Mouse (Mus musculus) urinary bladder, postnatal 36 days (tissue): Measurements from ENCODE around the gene Ezh2.

Source experiments
- DNase-seq, 2 experiments: peaks; one replicate each; pipeline ENCODE4 v3.0.0; 2022; ENCODE audit warnings: low spot score in 2 of 2, mixed read lengths in 1 of 2

The Ezh2 gene

GRCm38 (mm10) chr6:47552280-47552679, 42.9 kb downstream of the Ezh2 start:
- DNase-seq = no peak

DNA sequence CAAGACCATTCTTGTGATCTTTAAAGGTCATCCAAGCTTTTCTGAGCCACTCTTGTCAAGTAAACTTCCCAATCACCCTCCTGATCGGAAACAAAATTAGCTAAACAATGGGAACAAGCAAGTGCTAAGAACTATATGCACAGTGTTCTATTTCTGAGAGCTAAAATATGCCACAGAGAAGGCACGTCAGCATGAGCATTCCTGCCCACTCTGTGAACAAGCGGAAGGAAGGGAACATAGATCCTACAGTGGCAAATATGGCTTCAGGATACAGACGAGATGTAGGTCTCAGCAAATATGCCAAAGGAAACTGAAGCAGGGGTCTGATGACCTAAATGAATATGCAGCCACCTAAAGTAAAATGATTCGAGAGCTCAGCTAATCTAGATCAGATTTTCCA, 59.8 kb downstream of the Ezh2 start:
- DNase-seq = no peak

DNA sequence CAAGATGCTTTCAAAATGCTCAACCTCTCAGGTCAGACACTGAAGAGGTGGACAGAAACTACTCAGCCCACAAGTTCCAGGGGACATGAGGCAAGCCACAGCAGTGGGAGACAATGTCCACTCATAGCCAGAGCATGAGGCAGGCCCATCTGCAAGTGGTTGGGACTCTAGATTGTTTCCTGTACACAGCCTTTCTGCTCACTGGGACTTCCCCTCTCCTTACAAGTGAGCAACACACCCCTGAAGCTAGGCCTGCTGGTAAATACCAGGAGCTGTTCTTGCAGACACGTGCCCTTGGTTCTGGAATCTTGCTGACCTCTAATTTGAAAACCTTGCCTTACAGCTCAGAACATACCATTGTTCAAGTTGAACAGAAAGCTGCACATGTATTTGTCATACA, 62.6 kb downstream of the Ezh2 start:
- DNase-seq = no peak

DNA sequence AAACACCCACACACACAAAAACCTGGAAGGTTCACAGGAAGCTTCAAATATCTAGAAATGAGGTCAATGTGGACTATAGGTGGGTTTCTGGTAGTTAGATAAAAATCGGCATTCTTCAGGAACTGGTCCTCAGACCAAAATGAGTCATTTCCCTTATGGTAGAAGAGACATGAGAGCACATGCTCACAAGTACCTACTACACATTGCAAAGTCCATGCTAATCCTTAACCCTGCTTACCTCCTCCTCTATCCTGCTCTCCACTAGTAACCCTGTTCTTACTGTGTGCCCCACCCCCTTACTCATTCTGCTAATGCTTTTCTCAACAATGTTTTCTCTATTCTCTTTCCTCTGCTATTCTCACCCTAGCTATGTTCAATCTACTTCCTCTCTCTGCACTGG, 67.5 kb downstream of the Ezh2 start:
- no peak for DNase-seq

DNA sequence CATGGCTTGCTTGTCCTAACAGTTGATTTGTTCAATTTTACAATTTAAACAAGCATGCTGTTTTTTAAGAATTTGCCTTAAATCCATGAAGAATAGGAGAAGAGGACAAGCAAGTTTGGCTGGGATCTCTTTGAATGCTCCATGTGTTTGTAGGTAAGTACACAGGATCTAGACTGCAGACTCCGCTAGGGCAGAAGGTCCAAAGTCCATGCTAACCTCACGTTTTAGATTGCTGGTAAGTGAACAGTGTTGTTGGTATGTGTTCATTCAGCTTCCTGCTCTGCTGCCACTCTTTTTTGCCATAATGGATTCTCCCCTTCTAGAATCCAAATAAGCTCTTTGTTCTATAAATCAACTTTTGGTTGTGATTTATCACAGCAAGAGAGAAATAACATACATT, 68.0 kb downstream of the Ezh2 start:
- DNase-seq = no peak

- no peak for DNase-seq
These were observed 68.7 kb downstream of the Ezh2 start for GRCm38 (mm10) chr6:47526446-47526845.

GRCm38 (mm10) chr6:47525041-47525440, 70.1 kb downstream of the Ezh2 start:
- DNase-seq = no peak

DNA sequence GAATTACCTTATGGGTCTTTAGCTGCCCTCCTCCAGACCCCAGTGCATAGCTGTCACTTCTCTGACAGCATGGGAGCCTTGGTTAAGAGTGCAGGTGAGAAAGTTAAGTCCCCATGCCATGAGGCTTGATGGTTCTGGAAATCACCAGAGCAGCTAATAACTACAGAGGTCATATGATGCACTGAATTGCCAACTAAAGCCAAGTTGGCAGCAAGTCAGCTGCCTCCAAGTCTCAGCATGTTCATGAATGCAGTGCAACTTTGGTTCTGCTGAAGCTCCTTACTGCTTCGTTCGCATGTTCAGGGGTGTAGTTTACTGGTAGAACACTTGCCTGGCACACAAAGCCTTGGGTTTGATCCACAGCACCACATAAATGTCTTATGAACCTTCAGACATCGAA, 72.7 kb downstream of the Ezh2 start:
- peak in 1 of 2 experiments; percentile 22 for DNase-seq

GRCm38 (mm10) chr6:47520030-47520429, 75.1 kb downstream of the Ezh2 start:
- no peak for DNase-seq

DNA sequence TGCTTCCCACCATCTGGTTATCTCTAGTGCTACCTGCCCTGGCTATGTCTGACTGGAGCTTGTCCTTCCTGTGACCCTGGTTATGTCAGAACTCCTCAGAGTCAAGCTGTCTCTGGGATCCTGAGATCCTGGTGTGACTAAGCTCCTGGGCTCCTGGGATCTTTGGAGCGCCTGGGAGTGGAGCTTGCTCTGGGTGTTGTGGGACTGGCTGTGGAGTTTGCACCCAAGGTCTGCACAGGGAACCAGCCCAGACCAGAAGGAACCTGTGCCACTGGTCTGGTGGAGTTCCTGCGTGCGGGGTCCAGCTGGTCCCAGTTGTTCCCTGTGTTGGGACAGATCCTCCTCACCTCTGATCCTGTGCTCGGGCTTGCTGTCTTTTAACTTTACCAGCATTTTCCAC, 100.6 kb downstream of the Ezh2 start:
- DNase-seq = no peak

DNA sequence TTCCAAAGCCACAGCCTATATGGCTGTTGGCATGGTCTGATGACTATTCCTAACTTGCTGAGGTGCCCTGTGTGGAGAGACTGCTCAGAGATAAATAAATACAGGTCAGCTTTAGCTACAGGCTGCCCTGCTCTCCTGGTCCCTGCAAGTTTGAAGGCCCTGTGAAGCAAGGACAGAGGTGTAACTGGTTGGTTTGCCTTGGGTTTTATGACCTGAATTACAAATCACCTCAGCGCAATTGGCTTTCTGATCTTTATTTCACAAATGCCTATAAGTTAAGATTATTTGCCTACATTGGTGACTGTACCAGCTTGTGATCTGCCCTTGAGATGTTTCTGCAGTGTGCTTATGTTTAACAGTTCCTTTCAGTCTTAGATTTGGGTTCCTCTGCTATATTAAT, 113.1 kb downstream of the Ezh2 start:
- DNase-seq = no peak
